Mouse (Mus musculus): Measurements from ENCODE around the gene Arhgap40. TPM values are rescaled to one million over a fixed set of nuclear protein-coding genes. Genes with fewer than 3 reads are reported as not detected.
A peak's percentile ranks its signal among the peaks of the same experiment; 100 is the strongest.

Arhgap40 gene
- total and polyA plus RNA-seq, 3 experiments: not detected

- peaks cover 6% of the 10 kb centered on the region in 2 experiments; a peak in 2 of 4 replicates for H3K4me1 ChIP-seq (ENCODE audit: control insufficient read depth in 1 of 2, insufficient read depth in 2 of 2)
- H3K9me3 ChIP-seq (replicated peaks; ENCODE audit: low read length): peaks cover 3% of the 10 kb centered on the region
- H3K27ac ChIP-seq (ENCODE audit: insufficient read depth, low read depth): no peak overlapping the region
- TF ChIP-seq RAD21 (IDR thresholded peaks at IDR 0.05; ENCODE audit: low read depth, low read length) (peak; percentile 68), ZKSCAN1 (IDR thresholded peaks at IDR 0.05; ENCODE audit: borderline replicate concordance, low read depth, low read length) (no peak), CTCF (conservative IDR thresholded peaks at IDR 0.05 in 1 of 2, IDR thresholded peaks at IDR 0.05 in 1 of 2; ENCODE audit: low read depth in 2 of 2, low read length in 2 of 2) (peak; percentile 84 to 90; a peak in 3 of 4 replicates), SMC3 (IDR thresholded peaks at IDR 0.05; ENCODE audit: low read depth, low read length) (peak; percentile 90), NELFE (IDR thresholded peaks at IDR 0.05; ENCODE audit: low read depth, low read length) (peak; percentile 36; the same call in 1 of the 2 replicates), ZC3H11A (IDR thresholded peaks at IDR 0.05; ENCODE audit: low read depth, low read length) (peak; percentile 20; the same call in 1 of the 2 replicates), ELF1 (IDR thresholded peaks at IDR 0.05; ENCODE audit: low read depth, low read length) (no peak)
- in situ Hi-C loops (cut with MboI; ENCODE audit: low pct_ligation_motif_present, low pct_unique_long_range_greater_than_20kb, low sequenced_read_pairs) (loop anchor here (5.0 kb wide), 1 partner anchor 312 kb away; no protein-coding TSS in a partner anchor), dilution Hi-C loops (cut with MboI; ENCODE audit: extremely low pct_ligation_motif_present, extremely low pct_unique_long_range_greater_than_20kb, low sequenced_read_pairs) (no loop called here)
- H3K36me3 ChIP-seq (replicated peaks in 1 of 2; ENCODE audit: control insufficient read depth in 1 of 2, insufficient read depth in 1 of 2, low read length in 1 of 2): no peaks in the 10 kb centered on the region
- no peak overlapping the region for H3K4me3 ChIP-seq (replicated peaks in 1 of 3; ENCODE audit: low read depth in 2 of 3, low read length in 2 of 3, poor library complexity in 1 of 3)
- no peak overlapping the region for H3K4me2 ChIP-seq (ENCODE audit: insufficient read depth, low read depth, poor library complexity, severe bottlenecking)
- DNase-seq (ENCODE audit: extremely low read depth): peak; percentile 80
- no peak overlapping the region for H3K9ac ChIP-seq (ENCODE audit: insufficient read depth, low read depth)
- H3K79me2 ChIP-seq (replicated peaks; ENCODE audit: control insufficient read depth, extremely low read depth, insufficient read depth, poor library complexity, severe bottlenecking): no peaks in the 10 kb centered on the region
- H3K27me3 ChIP-seq (replicated peaks): peaks cover 52% of the 10 kb centered on the region
Measured at GRCm38 (mm10) chr2:158550067-158550466, 37.5 kb downstream of the Arhgap40 start.

DNA sequence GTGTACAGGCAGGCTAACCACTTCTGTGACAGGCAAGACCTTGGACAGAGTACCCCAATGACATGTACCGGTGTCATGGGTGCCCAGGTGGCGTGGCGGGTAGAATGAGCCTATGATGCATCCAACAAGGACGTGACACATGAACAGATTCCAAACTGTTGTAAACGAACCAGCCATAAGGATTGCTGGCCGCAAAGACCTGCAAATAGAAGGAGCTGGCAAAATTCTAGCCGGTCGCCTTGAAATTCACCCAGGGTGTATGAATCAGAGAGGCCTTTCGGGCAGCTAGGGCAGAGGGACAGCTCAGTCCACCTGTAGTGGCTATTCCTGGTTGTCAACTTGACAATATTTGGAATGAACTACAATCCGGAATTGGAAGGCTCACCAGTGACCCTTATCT lies 41.8 kb downstream of the Arhgap40 start:
- H3K27me3 ChIP-seq (replicated peaks): peaks cover 52% of the 10 kb centered on the region
- DNase-seq (ENCODE audit: extremely low read depth): no peak
- in situ Hi-C loops (cut with MboI; ENCODE audit: low pct_ligation_motif_present, low pct_unique_long_range_greater_than_20kb, low sequenced_read_pairs): loop anchor here (5.0 kb wide), 1 partner anchor 308 kb away; no protein-coding TSS in a partner anchor

GRCm38 (mm10) chr2:158555252-158555651 lies 42.7 kb downstream of the Arhgap40 start:
- H3K27me3 ChIP-seq (replicated peaks): peaks cover 54% of the 10 kb centered on the region
- no peak overlapping the region for H3K27ac ChIP-seq (ENCODE audit: insufficient read depth, low read depth)
- dilution Hi-C loops (cut with MboI; ENCODE audit: extremely low pct_ligation_motif_present, extremely low pct_unique_long_range_greater_than_20kb, low sequenced_read_pairs) (no loop called here), in situ Hi-C loops (cut with MboI; ENCODE audit: low pct_ligation_motif_present, low pct_unique_long_range_greater_than_20kb, low sequenced_read_pairs) (no loop called here)
- no peak overlapping the region for H3K4me2 ChIP-seq (ENCODE audit: insufficient read depth, low read depth, poor library complexity, severe bottlenecking)
- no peaks in the 10 kb centered on the region for H3K4me1 ChIP-seq (ENCODE audit: control insufficient read depth in 1 of 2, insufficient read depth in 2 of 2)
- no peak for TF ChIP-seq NELFE (IDR thresholded peaks at IDR 0.05; ENCODE audit: low read depth, low read length)
- TF ChIP-seq GABPA (IDR thresholded peaks at IDR 0.05; ENCODE audit: insufficient replicate concordance, low read depth, low read length): no peak
- no peak for TF ChIP-seq SIN3A (IDR thresholded peaks at IDR 0.05; ENCODE audit: low read length)
- TF ChIP-seq USF1 (IDR thresholded peaks at IDR 0.05; ENCODE audit: low read depth, low read length): no peak
- TF ChIP-seq HCFC1 (IDR thresholded peaks at IDR 0.05; ENCODE audit: low read depth, low read length): no peak
- no peak for TF ChIP-seq ETS1 (conservative IDR thresholded peaks at IDR 0.05; ENCODE audit: low read depth, low read length)
- TF ChIP-seq EP300 (IDR thresholded peaks at IDR 0.05; ENCODE audit: low read length): no peak
- TF ChIP-seq POLR2A (IDR thresholded peaks at IDR 0.05; ENCODE audit: low read depth, low read length): no peak
- TF ChIP-seq ZNF384 (IDR thresholded peaks at IDR 0.05; ENCODE audit: low read depth, low read length): no peak
- no peak for TF ChIP-seq NRF1 (IDR thresholded peaks at IDR 0.05; ENCODE audit: low read depth, low read length)
- no peak for TF ChIP-seq TCF12 (IDR thresholded peaks at IDR 0.05; ENCODE audit: low read depth, low read length)
- no peak for TF ChIP-seq KAT2A (IDR thresholded peaks at IDR 0.05; ENCODE audit: insufficient replicate concordance, low read length)
- TF ChIP-seq TBP (conservative IDR thresholded peaks at IDR 0.05; ENCODE audit: low read depth, low read length): no peak
- TF ChIP-seq ELF1 (IDR thresholded peaks at IDR 0.05; ENCODE audit: low read depth, low read length): no peak
- no peak for TF ChIP-seq MEF2A (IDR thresholded peaks at IDR 0.05; ENCODE audit: borderline replicate concordance, low read depth, low read length)
- TF ChIP-seq ZKSCAN1 (IDR thresholded peaks at IDR 0.05; ENCODE audit: borderline replicate concordance, low read depth, low read length): no peak
- H3K9me3 ChIP-seq (replicated peaks; ENCODE audit: low read length): peaks cover 17% of the 10 kb centered on the region
- H3K36me3 ChIP-seq (replicated peaks in 1 of 2; ENCODE audit: control insufficient read depth in 1 of 2, insufficient read depth in 1 of 2, low read length in 1 of 2): no peaks in the 10 kb centered on the region
- no peak overlapping the region for H3K9ac ChIP-seq (ENCODE audit: insufficient read depth, low read depth)
- DNase-seq (ENCODE audit: extremely low read depth): no peak
- no peak overlapping the region for H3K4me3 ChIP-seq (replicated peaks in 1 of 3; ENCODE audit: low read depth in 2 of 3, low read length in 2 of 3, poor library complexity in 1 of 3)
- no peaks in the 10 kb centered on the region for H3K79me2 ChIP-seq (replicated peaks; ENCODE audit: control insufficient read depth, extremely low read depth, insufficient read depth, poor library complexity, severe bottlenecking)

More for the DNA sequence above, 41.8 kb downstream of the Arhgap40 start:
- TF ChIP-seq TCF12 (IDR thresholded peaks at IDR 0.05; ENCODE audit: low read depth, low read length) (no peak), BHLHE40 (IDR thresholded peaks at IDR 0.05; ENCODE audit: low read depth, low read length) (no peak), ZKSCAN1 (IDR thresholded peaks at IDR 0.05; ENCODE audit: borderline replicate concordance, low read depth, low read length) (no peak), CHD2 (IDR thresholded peaks at IDR 0.05; ENCODE audit: low read length) (no peak), JUND (conservative IDR thresholded peaks at IDR 0.05; ENCODE audit: low read depth, low read length) (no peak), TBP (conservative IDR thresholded peaks at IDR 0.05; ENCODE audit: low read depth, low read length) (no peak), NELFE (IDR thresholded peaks at IDR 0.05; ENCODE audit: low read depth, low read length) (no peak), ZMIZ1 (IDR thresholded peaks at IDR 0.05; ENCODE audit: low read depth, low read length) (no peak)
- H3K27ac ChIP-seq (ENCODE audit: insufficient read depth, low read depth): no peak overlapping the region
- H3K4me3 ChIP-seq (replicated peaks in 1 of 3; ENCODE audit: low read depth in 2 of 3, low read length in 2 of 3, poor library complexity in 1 of 3): no peak overlapping the region
- no peaks in the 10 kb centered on the region for H3K79me2 ChIP-seq (replicated peaks; ENCODE audit: control insufficient read depth, extremely low read depth, insufficient read depth, poor library complexity, severe bottlenecking)
- H3K4me1 ChIP-seq (ENCODE audit: control insufficient read depth in 1 of 2, insufficient read depth in 2 of 2): no peaks in the 10 kb centered on the region
- H3K4me2 ChIP-seq (ENCODE audit: insufficient read depth, low read depth, poor library complexity, severe bottlenecking): no peak overlapping the region
- H3K9ac ChIP-seq (ENCODE audit: insufficient read depth, low read depth): no peak overlapping the region
- dilution Hi-C loops (cut with MboI; ENCODE audit: extremely low pct_ligation_motif_present, extremely low pct_unique_long_range_greater_than_20kb, low sequenced_read_pairs): no loop called here
- peaks cover 13% of the 10 kb centered on the region for H3K9me3 ChIP-seq (replicated peaks; ENCODE audit: low read length)
- H3K36me3 ChIP-seq (replicated peaks in 1 of 2; ENCODE audit: control insufficient read depth in 1 of 2, insufficient read depth in 1 of 2, low read length in 1 of 2): no peaks in the 10 kb centered on the region

Measured in CH12.LX (cell line).